Mouse (Mus musculus): ENCODE results near the gene Tbkbp1.

DNA sequence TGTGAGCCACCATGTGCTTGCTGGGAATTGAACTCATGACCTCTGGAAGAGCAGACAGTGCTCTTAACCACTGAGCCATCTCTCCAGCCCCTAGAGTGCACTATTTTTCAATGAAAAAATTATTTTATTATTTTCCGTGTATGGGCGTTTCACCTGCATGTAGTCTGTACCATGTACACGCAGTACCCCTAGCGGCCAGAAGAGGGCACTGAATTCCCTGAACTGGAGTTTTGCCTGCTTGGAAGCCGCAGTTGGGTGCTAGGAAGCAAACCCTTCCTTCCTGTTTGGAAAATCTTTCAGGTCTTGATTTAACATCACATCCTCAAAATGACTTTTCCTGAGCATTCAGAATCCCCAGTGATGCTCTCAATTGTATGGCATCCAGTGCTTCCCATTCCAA lies 47.3 kb upstream of the Tbkbp1 start:
- TF ChIP-seq POLR2A (IDR thresholded peaks at IDR 0.05; ENCODE audit: borderline replicate concordance, low read depth, low read length) (no peak), CTCF (IDR thresholded peaks at IDR 0.05; ENCODE audit: low read depth, low read length) (peak; percentile 39)
